Mouse (Mus musculus): Measurements from ENCODE around the gene Bnip1.

DNA sequence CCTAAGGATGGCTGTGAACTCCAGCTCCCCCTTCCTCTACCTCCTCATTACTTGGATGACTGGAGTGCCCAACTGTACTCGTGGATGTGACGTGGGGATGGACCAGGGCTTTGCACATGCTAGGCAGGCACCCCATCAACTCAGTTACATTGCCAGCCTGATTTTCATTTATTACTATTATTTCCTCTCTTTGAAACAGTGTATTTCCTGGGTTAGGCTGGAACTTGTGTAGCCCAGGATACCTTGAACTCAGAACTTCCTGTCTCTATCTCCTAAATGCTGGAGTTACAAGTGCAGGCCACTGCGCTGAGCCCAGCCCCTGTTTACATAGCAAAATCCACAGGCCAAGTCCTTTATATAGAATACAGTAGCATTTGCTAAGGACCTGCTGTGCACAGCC is 22.0 kb downstream of the Bnip1 start:
- no peak for TF ChIP-seq CTCF (conservative IDR thresholded peaks at IDR 0.05; ENCODE audit: low read length)
- TF ChIP-seq POU5F1 (IDR thresholded peaks at IDR 0.05; ENCODE audit: borderline replicate concordance, low read length) = no peak

Data from E14TG2a.4 (cell line).